Mouse (Mus musculus) liver, postnatal 0 days (tissue): ENCODE measurements around the gene Limd1.

Experiments used
- CTCF ChIP-seq: sonication (generic); IDR thresholded peaks from 2 replicates; pipeline ENCODE4 v1.5.1; 2016; ENCODE audit warnings: antibody characterized with exemption, low read depth
- EP300 ChIP-seq: IDR thresholded peaks from 2 replicates; pipeline ENCODE4 v1.6.1; 2016; ENCODE audit warnings: antibody characterized with exemption, low read depth, mild to moderate bottlenecking

DNA sequence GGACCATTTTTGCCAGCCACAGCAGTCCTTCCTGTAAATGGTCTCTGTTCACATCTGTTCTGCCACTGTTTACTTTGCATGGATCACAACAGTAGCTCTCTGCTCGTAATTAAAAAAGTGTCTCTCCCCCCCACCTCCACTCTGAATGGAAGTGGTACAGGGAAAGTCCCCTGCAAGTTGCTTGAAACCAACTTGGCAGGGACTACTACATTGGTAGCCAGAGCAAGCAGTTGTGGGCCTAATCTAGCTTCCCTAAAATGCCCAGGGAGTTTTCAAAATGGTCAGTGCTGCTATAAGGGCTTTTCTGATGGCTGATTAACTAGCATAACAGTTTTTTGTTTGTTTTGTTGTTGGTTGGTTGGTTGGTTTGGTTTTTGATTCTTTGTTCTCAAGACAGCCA, 60.6 kb downstream of the Limd1 start:
- TF ChIP-seq CTCF (no peak), EP300 (no peak)
